Mouse (Mus musculus): ENCODE measurements at regions not wholly inside any gene's neighbourhood (a gene's known extent, or its start where the extent isn't known, plus 50 kb on each side); places are given as distances from the start of the nearest gene placed in this dataset.
"Not testable (repeated sequence)": the region's sequence is repeated elsewhere in the genome, so short reads cannot be mapped to it uniquely, and the experiment has no call there.

DNA sequence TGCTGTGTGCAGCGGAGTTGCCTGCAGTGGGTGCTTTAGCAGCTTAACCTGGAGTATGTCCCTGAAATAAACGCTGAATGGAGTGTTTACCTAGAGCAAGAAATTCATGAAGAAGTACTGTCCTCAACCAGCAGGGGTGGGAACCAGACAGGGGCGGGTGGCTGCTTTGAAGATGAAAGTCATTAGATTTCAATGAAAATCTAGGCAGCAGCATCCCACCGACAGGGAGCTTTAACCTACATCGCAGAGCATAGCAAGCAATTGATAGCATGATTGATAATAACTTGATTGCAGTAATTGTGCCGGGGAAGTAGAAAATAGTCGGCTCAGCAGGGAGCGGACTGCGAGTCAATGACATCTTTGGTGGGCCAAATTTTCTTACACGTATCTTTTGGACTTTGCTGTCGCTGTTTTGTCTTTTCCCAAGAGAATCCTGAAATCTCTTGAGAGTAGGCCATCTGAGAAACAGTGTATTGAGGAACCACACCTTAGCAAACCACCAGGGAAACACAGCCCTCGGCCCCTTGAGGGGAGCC lies 139.0 kb downstream of the Cyld start:
- ATAC-seq, result no peak
- ChIA-PET POLR2A (no interaction called here), CTCF (interaction anchor here (1.0 kb wide), 1 partner anchor 14 kb away, joined by 3 read pairs; no protein-coding TSS in a partner anchor)
- in situ Hi-C loops (cut with MboI; ENCODE audit: low pct_unique_long_range_greater_than_20kb), result no loop called here
- DNase-seq (ENCODE audit: low read depth, low spot score), result no peak
- no peaks in the 10 kb centered on the region for H3K27me3 ChIP-seq
- TF ChIP-seq CTCF (IDR thresholded peaks at IDR 0.05), result no peak

- DNase-seq (ENCODE audit: low read depth, low spot score) (no peak), ATAC-seq (no peak)
- ChIA-PET POLR2A (no interaction called here), CTCF (no interaction called here)
- peak; percentile 45 for TF ChIP-seq CTCF (IDR thresholded peaks at IDR 0.05)
- H3K27me3 ChIP-seq, result peaks cover 20% of the 10 kb centered on the region
- in situ Hi-C loops (cut with MboI; ENCODE audit: low pct_unique_long_range_greater_than_20kb), result loop anchor here (10.0 kb wide), 1 partner anchor 959 kb away; no protein-coding TSS in a partner anchor
Observed at GRCm38 (mm10) chr8:88825816-88826215, 129.0 kb downstream of the Cyld start.

- DNase-seq (ENCODE audit: low read depth, low spot score) (no peak), ATAC-seq (no peak)
- H3K27me3 ChIP-seq, result peaks cover 20% of the 10 kb centered on the region
- ChIA-PET CTCF (no interaction called here), POLR2A (no interaction called here)
- no peak for TF ChIP-seq CTCF (IDR thresholded peaks at IDR 0.05)
- in situ Hi-C loops (cut with MboI; ENCODE audit: low pct_unique_long_range_greater_than_20kb), result loop anchor here (10.0 kb wide), 1 partner anchor 961 kb away; no protein-coding TSS in a partner anchor
Observed at GRCm38 (mm10) chr8:88823931-88824330, 127.1 kb downstream of the Cyld start.

GRCm38 (mm10) chr8:88820275-88820850 lies 123.5 kb downstream of the Cyld start:
- H3K27me3 ChIP-seq, result no peaks in the 10 kb centered on the region
- CTCF ChIA-PET, result no interaction called here
- DNase-seq (ENCODE audit: low read depth, low spot score) (no peak), ATAC-seq (no peak)
- POLR2A ChIA-PET, result no interaction called here
- in situ Hi-C loops (cut with MboI; ENCODE audit: low pct_unique_long_range_greater_than_20kb), result loop anchor here (10.0 kb wide), 1 partner anchor 964 kb away; no protein-coding TSS in a partner anchor
- TF ChIP-seq CTCF (IDR thresholded peaks at IDR 0.05), result no peak

- CTCF ChIA-PET, result no interaction called here
- DNase-seq (ENCODE audit: low read depth, low spot score) (no peak), ATAC-seq (no peak)
- H3K27me3 ChIP-seq, result peaks cover 16% of the 10 kb centered on the region
- in situ Hi-C loops (cut with MboI; ENCODE audit: low pct_unique_long_range_greater_than_20kb), result no loop called here
- POLR2A ChIA-PET, result no interaction called here
- no peak for TF ChIP-seq CTCF (IDR thresholded peaks at IDR 0.05)
Observed at GRCm38 (mm10) chr8:88816461-88816860, 119.6 kb downstream of the Cyld start.

- CTCF ChIA-PET, result no interaction called here
- H3K27me3 ChIP-seq, result peaks cover 16% of the 10 kb centered on the region
- DNase-seq (ENCODE audit: low read depth, low spot score) (no peak), ATAC-seq (no peak)
- no peak for TF ChIP-seq CTCF (IDR thresholded peaks at IDR 0.05)
- POLR2A ChIA-PET, result no interaction called here
- in situ Hi-C loops (cut with MboI; ENCODE audit: low pct_unique_long_range_greater_than_20kb), result no loop called here
Observed at GRCm38 (mm10) chr8:88814246-88814645, 117.4 kb downstream of the Cyld start.

- no peak for DNase-seq (ENCODE audit: low read depth, low spot score)
- in situ Hi-C loops (cut with MboI; ENCODE audit: low pct_unique_long_range_greater_than_20kb), result no loop called here
- peaks cover 16% of the 10 kb centered on the region for H3K27me3 ChIP-seq
- ChIA-PET POLR2A (no interaction called here), CTCF (no interaction called here)
- ATAC-seq, result no peak
- TF ChIP-seq CTCF (IDR thresholded peaks at IDR 0.05), result no peak
Observed at GRCm38 (mm10) chr8:88812901-88813676, 116.3 kb downstream of the Cyld start.

DNA sequence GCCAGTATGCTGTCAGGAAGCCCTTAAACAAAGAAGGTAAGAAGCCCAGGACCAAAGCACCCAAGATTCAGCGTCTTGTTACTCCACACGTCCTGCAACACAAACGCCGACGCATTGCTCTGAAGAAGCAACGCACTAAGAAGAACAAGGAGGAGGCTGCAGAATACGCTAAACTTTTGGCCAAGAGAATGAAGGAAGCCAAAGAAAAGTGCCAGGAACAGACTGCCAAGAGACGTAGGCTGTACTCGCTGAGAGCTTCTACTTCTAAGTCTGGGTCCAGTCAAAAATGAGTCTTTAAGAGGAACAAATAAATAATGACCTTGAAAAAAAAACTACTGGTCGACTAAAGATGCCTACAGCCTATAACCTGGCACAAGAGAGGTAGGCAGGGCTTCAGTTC lies 110.0 kb downstream of the Cyld start:
- DNase-seq (ENCODE audit: low read depth, low spot score); ATAC-seq; in situ Hi-C loops (cut with MboI; ENCODE audit: low pct_unique_long_range_greater_than_20kb); CTCF ChIA-PET: not testable (repeated sequence)
- peaks cover 12% of the 10 kb centered on the region for H3K27me3 ChIP-seq
- POLR2A ChIA-PET, result interaction anchor here (0.6 kb wide), 1 partner anchor 282 kb away, joined by 3 read pairs; no protein-coding TSS in a partner anchor
